Mouse (Mus musculus) erythroblast, embryonic 14.5 days (primary cell): ENCODE data around the gene Epb41. TPM values are rescaled to one million over a fixed set of nuclear protein-coding genes. Genes with fewer than 3 reads are reported as not detected.

Experiments used
- H3K27me3 ChIP-seq: 2 replicates; pipeline ENCODE4 v1.6.1; 2012; ENCODE audit warnings: inconsistent platforms; ENCODE audit not compliant: control insufficient read depth
- H3K36me3 ChIP-seq: 2 replicates; pipeline ENCODE4 v1.6.1; 2012; ENCODE audit warnings: mild to moderate bottlenecking, inconsistent platforms; ENCODE audit not compliant: control insufficient read depth
- H3K4me1 ChIP-seq: 2 replicates; pipeline ENCODE4 v1.6.1; 2012; ENCODE audit warnings: inconsistent platforms; ENCODE audit not compliant: control insufficient read depth
- H3K4me3 ChIP-seq: replicated peaks from 2 replicates; pipeline ENCODE3; 2012; ENCODE audit warnings: moderate library complexity, mild to moderate bottlenecking, inconsistent platforms
- H3K9me3 ChIP-seq: 2 replicates; pipeline ENCODE4 v1.6.1; 2012; ENCODE audit warnings: low read length, inconsistent platforms, mixed read lengths; ENCODE audit not compliant: control insufficient read depth
- GATA1 ChIP-seq: IDR thresholded peaks from 2 replicates; pipeline ENCODE4 v1.6.1; 2012; ENCODE audit warnings: low read length, inconsistent platforms, mixed read lengths
- TAL1 ChIP-seq: IDR thresholded peaks from 3 replicates; pipeline ENCODE4 v1.6.1; 2012; ENCODE audit warnings: low read length, inconsistent platforms, mixed read lengths
- polyA plus RNA-seq: library from polyadenylated mRNA; stranded (reverse); fragments of >175 nt; gene quantifications from 2 replicates; pipeline ENCODE4 v1.2.3, GENCODE M21; 2012

Epb41 gene
- polyA plus RNA-seq, 1 experiment = 120 TPM

DNA sequence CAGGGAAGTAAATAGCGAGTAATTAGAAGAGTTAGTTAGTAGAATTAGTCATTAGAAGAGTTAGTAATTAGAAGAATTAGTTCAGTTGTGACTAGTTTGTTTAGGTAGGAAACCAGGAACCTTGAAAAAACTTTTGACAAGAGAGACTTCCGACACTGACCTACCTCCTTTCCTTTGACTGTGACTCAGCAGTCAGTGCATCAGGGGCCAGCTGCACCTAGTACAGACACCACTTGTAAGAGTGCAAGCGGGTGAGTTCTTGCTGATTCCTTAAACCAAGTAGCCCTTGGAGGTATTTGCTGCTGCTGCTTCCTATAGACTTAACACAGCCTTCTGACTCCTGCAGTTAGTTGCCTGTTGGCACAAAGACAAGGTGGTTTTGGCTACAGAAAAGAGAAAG is 184.4 kb downstream of the Epb41 start:
- Histone ChIP-seq H3K9me3 (no peaks in the 10 kb centered on the region), H3K4me1 (peaks cover 33% of the 10 kb centered on the region), H3K36me3 (peaks cover 97% of the 10 kb centered on the region), H3K4me3 (no peak overlapping the region), H3K27me3 (no peaks in the 10 kb centered on the region)
- TF ChIP-seq GATA1 = no peak
- TF ChIP-seq TAL1 = no peak

DNA sequence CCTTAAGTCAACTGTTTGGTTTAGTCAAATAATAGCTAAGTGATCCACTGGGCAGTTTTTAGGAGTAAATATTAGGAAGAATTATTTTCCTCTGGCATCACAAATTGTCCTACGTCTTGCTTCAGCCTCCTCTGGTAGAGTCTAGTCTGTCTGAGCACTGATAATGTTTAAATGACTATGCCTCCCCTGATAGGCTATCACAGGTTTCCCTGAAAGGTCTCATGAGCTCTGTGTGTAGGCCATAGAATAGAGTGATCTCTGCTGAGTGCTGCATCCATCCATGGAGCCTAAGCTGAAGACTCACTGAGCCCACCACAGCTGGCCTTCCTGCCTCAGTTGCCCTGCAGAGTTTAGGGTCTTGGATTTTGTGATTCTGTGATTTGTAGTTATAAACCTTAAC is 186.6 kb downstream of the Epb41 start:
- Histone ChIP-seq H3K36me3 (peaks cover 100% of the 10 kb centered on the region), H3K4me3 (no peak overlapping the region), H3K9me3 (no peaks in the 10 kb centered on the region), H3K4me1 (peaks cover 40% of the 10 kb centered on the region), H3K27me3 (no peaks in the 10 kb centered on the region)
- TF ChIP-seq TAL1 (no peak), GATA1 (no peak)

DNA sequence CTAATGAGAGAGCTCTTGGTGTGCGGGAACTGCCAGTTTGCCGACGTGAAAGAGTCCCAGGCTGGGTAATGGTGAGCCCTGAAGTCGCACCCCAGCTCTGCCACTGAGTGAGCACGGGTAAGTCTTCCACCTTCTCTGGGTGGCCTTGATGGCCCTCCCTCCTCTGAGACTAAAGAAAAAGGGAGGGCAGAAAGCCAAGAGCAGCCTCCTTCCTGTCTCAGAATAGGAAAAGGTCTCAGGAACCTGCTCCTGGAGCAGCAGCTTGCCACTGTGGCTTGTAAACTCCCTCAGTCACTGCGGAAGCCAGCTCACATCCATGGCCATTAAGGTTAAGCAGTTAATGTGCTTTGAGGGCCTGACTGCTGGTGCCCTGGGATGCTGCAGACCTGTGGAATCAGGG is 189.7 kb downstream of the Epb41 start:
- no peaks in the 10 kb centered on the region for H3K27me3 ChIP-seq
- peaks cover 95% of the 10 kb centered on the region for H3K36me3 ChIP-seq
- TF ChIP-seq TAL1 (no peak), GATA1 (no peak)
- no peak overlapping the region for H3K4me3 ChIP-seq
- no peaks in the 10 kb centered on the region for H3K9me3 ChIP-seq
- peaks cover 52% of the 10 kb centered on the region for H3K4me1 ChIP-seq

DNA sequence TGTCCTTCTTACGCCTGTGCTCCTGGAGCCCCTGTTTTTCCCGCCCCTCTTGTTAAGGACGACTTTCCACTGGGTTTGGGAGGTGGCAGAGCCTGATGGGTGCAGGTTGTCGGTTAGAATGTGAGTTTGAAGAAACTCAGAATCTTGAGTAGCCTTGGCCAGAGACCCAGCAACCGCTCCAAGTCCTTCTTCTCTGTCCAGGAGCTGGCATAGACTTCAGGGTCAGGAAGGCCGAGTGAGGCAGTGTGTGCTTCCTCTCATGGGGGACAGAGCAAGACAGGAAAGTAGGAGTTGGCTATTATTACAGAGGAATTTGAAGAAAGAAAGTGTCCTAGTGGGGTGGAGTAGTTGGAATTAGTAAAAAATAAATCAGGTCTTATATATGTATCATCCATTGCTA is 191.6 kb downstream of the Epb41 start:
- TF ChIP-seq GATA1 (no peak), TAL1 (no peak)
- no peak overlapping the region for H3K4me3 ChIP-seq
- H3K27me3 ChIP-seq = no peaks in the 10 kb centered on the region
- H3K9me3 ChIP-seq = no peaks in the 10 kb centered on the region
- peaks cover 57% of the 10 kb centered on the region for H3K4me1 ChIP-seq
- H3K36me3 ChIP-seq = peaks cover 92% of the 10 kb centered on the region

DNA sequence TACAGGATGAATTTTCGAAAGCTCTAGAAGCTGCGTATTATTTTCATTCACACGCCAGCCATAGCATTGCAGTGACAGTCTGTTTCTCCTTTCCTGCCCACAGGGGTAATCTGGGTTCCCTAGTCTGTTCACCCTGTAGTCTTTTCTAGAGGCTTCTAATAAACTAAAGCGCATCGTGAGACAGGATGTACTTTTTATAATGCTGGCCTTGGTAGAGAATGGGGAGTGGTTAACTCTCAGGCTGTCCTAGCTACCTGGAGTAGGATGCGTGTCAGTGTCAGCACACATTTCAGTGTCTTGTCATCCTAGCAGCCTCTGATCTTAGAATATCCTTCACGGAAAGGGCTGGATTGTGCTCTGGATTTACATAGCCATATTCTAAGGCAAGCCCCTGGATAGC is 193.8 kb downstream of the Epb41 start:
- Histone ChIP-seq H3K4me1 (peaks cover 52% of the 10 kb centered on the region), H3K4me3 (no peak overlapping the region), H3K27me3 (no peaks in the 10 kb centered on the region), H3K36me3 (peaks cover 86% of the 10 kb centered on the region), H3K9me3 (no peaks in the 10 kb centered on the region)
- no peak for TF ChIP-seq GATA1
- no peak for TF ChIP-seq TAL1

DNA sequence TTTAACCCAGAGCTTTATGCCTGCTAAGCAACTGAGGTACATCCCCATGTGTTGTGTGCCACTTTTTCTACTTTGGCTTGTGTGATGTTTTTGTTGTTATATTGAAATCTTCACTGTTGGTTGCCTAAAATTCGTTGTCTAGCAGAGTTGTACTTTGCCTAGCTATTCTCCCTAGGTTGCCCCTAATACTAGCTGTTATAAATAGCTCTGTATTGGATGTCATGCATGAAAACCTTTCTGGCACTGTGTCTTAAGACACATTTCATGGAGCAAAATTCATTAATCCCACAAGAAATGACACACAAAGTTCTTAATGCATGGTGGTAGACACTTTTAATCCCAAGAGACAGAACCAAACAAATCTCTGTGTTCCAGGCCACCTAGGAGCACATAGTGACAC is 195.4 kb downstream of the Epb41 start:
- Histone ChIP-seq H3K36me3 (peaks cover 81% of the 10 kb centered on the region), H3K27me3 (no peaks in the 10 kb centered on the region), H3K4me3 (no peak overlapping the region), H3K9me3 (no peaks in the 10 kb centered on the region), H3K4me1 (peaks cover 56% of the 10 kb centered on the region)
- no peak for TF ChIP-seq GATA1
- TF ChIP-seq TAL1 = no peak

DNA sequence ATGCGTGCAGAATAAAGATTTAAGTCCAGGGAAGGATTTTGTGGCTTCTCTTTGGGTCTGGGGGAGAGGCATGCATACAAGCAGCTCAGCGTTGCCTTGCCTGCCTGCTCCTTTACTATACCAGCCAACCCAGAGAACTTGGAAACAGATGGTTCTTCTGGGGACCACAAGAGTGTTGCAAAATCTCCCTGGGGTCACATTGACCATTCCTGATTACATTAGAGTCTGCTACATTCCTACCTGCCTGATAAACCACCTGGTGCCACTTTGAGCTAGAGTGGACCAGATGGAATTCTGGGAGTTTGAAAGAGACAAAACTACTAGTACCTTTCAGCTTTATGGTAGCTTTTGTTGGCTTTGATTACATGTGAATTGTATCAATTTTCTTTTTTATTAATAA is 198.3 kb downstream of the Epb41 start:
- H3K9me3 ChIP-seq = no peaks in the 10 kb centered on the region
- H3K4me3 ChIP-seq = peak overlapping the region; percentile 1
- no peak for TF ChIP-seq TAL1
- peaks cover 59% of the 10 kb centered on the region for H3K4me1 ChIP-seq
- H3K27me3 ChIP-seq = no peaks in the 10 kb centered on the region
- peaks cover 55% of the 10 kb centered on the region for H3K36me3 ChIP-seq

DNA sequence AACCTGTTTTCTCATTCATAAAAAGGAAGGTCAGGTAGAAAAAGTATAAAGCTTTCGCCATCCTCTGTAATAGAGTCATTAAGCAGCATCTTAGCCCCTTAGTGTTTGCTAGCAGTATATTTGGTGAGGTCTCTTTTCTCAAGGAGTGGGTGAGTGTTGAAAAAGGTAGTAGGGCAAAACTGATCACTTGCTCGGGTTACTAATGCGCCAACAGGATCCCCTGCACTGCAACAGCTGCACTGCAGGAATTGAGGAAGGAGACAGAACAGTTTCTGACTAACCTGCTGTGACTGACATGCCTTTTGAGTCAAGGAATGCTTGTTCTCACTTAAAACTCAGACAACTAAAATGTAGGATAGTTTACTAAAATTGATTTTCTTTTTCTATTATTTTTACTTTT is 199.9 kb downstream of the Epb41 start:
- H3K4me3 ChIP-seq = peak overlapping the region; percentile 99
- no peak for TF ChIP-seq TAL1
- TF ChIP-seq GATA1 = no peak
- H3K36me3 ChIP-seq = peaks cover 51% of the 10 kb centered on the region
- H3K9me3 ChIP-seq = no peaks in the 10 kb centered on the region
- peaks cover 61% of the 10 kb centered on the region for H3K4me1 ChIP-seq
- no peaks in the 10 kb centered on the region for H3K27me3 ChIP-seq

DNA sequence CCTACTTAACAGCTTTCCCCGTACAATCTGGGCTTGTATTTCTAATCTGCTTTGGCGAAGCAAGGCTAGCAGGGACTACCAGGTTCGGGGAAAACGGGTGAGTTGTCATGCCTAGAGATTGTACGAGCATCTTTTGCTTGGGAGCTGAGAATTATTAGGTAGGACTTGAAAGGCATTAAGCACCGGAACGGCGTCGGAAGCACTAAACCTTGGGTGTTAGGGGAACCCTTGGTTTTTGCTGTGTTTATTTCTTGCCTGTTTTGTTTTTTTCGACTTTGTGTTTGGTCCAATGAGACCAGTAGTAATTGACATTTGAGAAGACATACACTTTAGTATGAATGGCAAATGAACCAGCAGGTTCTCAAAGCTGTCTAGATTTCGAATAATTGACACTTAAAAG is 200.6 kb downstream of the Epb41 start:
- H3K4me1 ChIP-seq = peaks cover 61% of the 10 kb centered on the region
- no peaks in the 10 kb centered on the region for H3K9me3 ChIP-seq
- peaks cover 49% of the 10 kb centered on the region for H3K36me3 ChIP-seq
- no peaks in the 10 kb centered on the region for H3K27me3 ChIP-seq
- TF ChIP-seq GATA1 (peak; percentile 1), TAL1 (no peak)
- peak overlapping the region; percentile 99 for H3K4me3 ChIP-seq

DNA sequence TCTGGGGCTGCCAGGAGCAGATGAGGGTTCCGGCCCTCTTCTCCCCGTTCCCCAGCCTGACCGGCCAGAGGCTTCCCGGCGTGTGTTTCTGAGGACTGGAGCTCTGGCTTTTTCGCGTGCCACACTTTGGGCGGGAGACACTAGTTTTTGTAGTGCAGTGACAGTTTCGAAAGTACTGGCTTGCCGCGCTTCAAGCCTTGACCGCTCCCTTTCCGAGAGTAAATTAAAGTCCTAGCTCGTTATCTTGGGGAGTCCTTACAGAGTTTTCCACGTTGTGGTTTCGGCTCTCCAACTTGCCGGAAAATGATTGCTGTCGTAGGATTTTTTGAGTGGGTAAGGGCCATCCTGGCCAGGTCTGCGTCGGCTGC is 201.0 kb downstream of the Epb41 start:
- TF ChIP-seq TAL1 (no peak), GATA1 (peak; percentile 26)
- Histone ChIP-seq H3K27me3 (no peaks in the 10 kb centered on the region), H3K4me3 (peak overlapping the region; percentile 99), H3K4me1 (peaks cover 62% of the 10 kb centered on the region), H3K9me3 (no peaks in the 10 kb centered on the region), H3K36me3 (peaks cover 50% of the 10 kb centered on the region)

Other genes with a start within 250 kb of the Epb41 start
- 0.50 and 0.55 TPM in 2 replicates for gene Ptpru, start 237.0 kb downstream of the Epb41 start, polyA plus RNA-seq
- 1.8 and 2.4 TPM in 2 replicates for gene Mecr, start 231.9 kb downstream of the Epb41 start, polyA plus RNA-seq
- 37.6 and 42.6 TPM in 2 replicates for gene Srsf4, start 201.7 kb downstream of the Epb41 start, polyA plus RNA-seq
- gene Tmem200b, start 153.6 kb downstream of the Epb41 start, polyA plus RNA-seq = not detected in 2 replicates
- 0.05 and 0.06 TPM in 2 replicates for gene Gm10300, start 624 bp downstream of the Epb41 start, polyA plus RNA-seq
- not detected in 2 replicates for gene Oprd1, start 69.2 kb upstream of the Epb41 start, polyA plus RNA-seq
- gene Ythdf2, start 137.0 kb upstream of the Epb41 start, polyA plus RNA-seq = 0.90 and 1.2 TPM in 2 replicates
- gene Gmeb1, start 186.3 kb upstream of the Epb41 start, polyA plus RNA-seq = 1.8 and 2.8 TPM in 2 replicates
- 4.6 and 6.2 TPM in 2 replicates for gene Taf12, start 199.1 kb upstream of the Epb41 start, polyA plus RNA-seq
- 0.05 TPM in 1 of 2 replicates, not detected in the other for gene Rab42, start 228.1 kb upstream of the Epb41 start, polyA plus RNA-seq